Mouse (Mus musculus): ENCODE results near the gene Zfp869. TPM values are rescaled to one million over a fixed set of nuclear protein-coding genes. Genes with fewer than 3 reads are reported as not detected.
"Not testable (repeated sequence)": the region's sequence is repeated elsewhere in the genome, so short reads cannot be mapped to it uniquely, and the experiment has no call there.

Zfp869 gene
- polyA plus RNA-seq, 1 experiment from 2014 or later = 26.1 TPM

DNA sequence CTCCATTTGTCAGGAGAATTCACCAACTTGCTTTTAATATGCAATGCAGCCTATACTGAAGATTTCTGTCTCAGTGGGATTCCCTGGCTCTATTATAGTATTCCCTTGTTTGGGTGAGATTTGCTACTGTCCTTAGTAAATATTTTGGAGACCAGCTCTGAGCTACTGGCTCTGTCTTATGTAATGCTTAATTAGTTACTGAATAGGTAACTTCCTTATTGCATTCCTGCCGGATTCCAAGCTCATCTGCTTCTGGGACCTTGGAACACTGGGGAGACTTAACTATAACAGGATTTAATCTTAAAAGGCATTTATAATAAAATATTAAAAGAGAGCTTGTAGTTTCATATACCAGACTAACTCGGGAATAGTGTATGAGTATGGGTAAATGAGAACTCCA lies 45.5 kb downstream of the Zfp869 start:
- H3K9ac ChIP-seq; H3K27ac ChIP-seq; H3K4me1 ChIP-seq (replicated peaks); H3K4me3 ChIP-seq; ATAC-seq (ENCODE audit: low FRiP score); H3K4me2 ChIP-seq; H3K9me3 ChIP-seq; H3K27me3 ChIP-seq: not testable (repeated sequence)
- 83% methylated on average over 2 of the region's 2 CpGs for WGBS
- peaks cover 40% of the 10 kb centered on the region for H3K36me3 ChIP-seq

DNA sequence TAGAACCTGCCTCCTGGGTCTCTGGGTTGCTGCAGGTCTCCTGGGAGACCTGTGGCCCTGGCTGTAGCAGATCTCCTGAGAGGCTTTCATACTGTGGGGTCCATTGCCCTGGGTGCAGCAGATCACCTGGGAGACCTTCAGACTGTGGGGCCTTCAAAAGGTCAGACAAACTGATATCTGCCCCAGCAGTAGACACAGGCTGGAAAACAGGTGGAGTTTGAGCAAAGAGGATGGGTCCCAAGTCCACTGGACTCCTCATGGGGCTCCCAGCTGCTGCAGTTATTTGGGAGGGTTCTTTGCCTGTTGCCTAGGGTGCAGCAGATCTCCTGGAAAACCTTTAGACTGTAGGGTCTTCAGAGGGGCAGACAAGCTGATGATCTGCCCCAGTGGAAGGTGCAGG lies 49.2 kb downstream of the Zfp869 start:
- no peak for ATAC-seq (ENCODE audit: low FRiP score)

More for the DNA sequence above, 49.2 kb downstream of the Zfp869 start:
- H3K9ac ChIP-seq = no peak overlapping the region
- H3K36me3 ChIP-seq = peaks cover 51% of the 10 kb centered on the region
- no peak overlapping the region for H3K27ac ChIP-seq
- H3K4me1 ChIP-seq (replicated peaks) = no peaks in the 10 kb centered on the region
- H3K4me3 ChIP-seq = no peak overlapping the region
- no peak overlapping the region for H3K4me2 ChIP-seq
- peaks cover 8% of the 10 kb centered on the region for H3K9me3 ChIP-seq
- no peaks in the 10 kb centered on the region for H3K27me3 ChIP-seq

Other genes starting within 250 kb of the Zfp869 start
- not detected in 2 replicates for gene Gm7697, start 187.7 kb downstream of the Zfp869 start, polyA plus RNA-seq (2015; fragmentation: Nextera tagmentation; extraction: Ambion mirVana)
- gene Zfp868, start 85.2 kb downstream of the Zfp869 start, polyA plus RNA-seq (2015; fragmentation: Nextera tagmentation; extraction: Ambion mirVana) = 42.0 and 47.7 TPM in 2 replicates
- 2.4 and 3.0 TPM in 2 replicates for gene Zfp964, start 56.2 kb downstream of the Zfp869 start, polyA plus RNA-seq (2015; fragmentation: Nextera tagmentation; extraction: Ambion mirVana)
- 7.8 and 8.6 TPM in 2 replicates for gene Zfp963, start 39.2 kb upstream of the Zfp869 start, polyA plus RNA-seq (2015; fragmentation: Nextera tagmentation; extraction: Ambion mirVana)
- gene Gm20422, start 64.2 kb upstream of the Zfp869 start, polyA plus RNA-seq (2015; fragmentation: Nextera tagmentation; extraction: Ambion mirVana) = 0.34 TPM in 1 of 2 replicates, not detected in the other
- gene Atp13a1, start 80.4 kb upstream of the Zfp869 start, polyA plus RNA-seq (2015; fragmentation: Nextera tagmentation; extraction: Ambion mirVana) = 47.8 and 47.9 TPM in 2 replicates
- 42.9 and 44.0 TPM in 2 replicates for gene Zfp866, start 80.5 kb upstream of the Zfp869 start, polyA plus RNA-seq (2015; fragmentation: Nextera tagmentation; extraction: Ambion mirVana)
- 31.5 and 34.1 TPM in 2 replicates for gene Gmip, start 98.0 kb upstream of the Zfp869 start, polyA plus RNA-seq (2015; fragmentation: Nextera tagmentation; extraction: Ambion mirVana)
- 0.78 and 0.83 TPM in 2 replicates for gene Lpar2, start 111.7 kb upstream of the Zfp869 start, polyA plus RNA-seq (2015; fragmentation: Nextera tagmentation; extraction: Ambion mirVana)
- gene Pbx4, start 121.8 kb upstream of the Zfp869 start, polyA plus RNA-seq (2015; fragmentation: Nextera tagmentation; extraction: Ambion mirVana) = 62.9 and 69.2 TPM in 2 replicates
- gene Cilp2, start 177.0 kb upstream of the Zfp869 start, polyA plus RNA-seq (2015; fragmentation: Nextera tagmentation; extraction: Ambion mirVana) = 3.5 and 3.6 TPM in 2 replicates
- gene Tssk6, start 191.5 kb upstream of the Zfp869 start, polyA plus RNA-seq (2015; fragmentation: Nextera tagmentation; extraction: Ambion mirVana) = 3.4 and 4.5 TPM in 2 replicates
- 187 and 198 TPM in 2 replicates for gene Ndufa13, start 191.8 kb upstream of the Zfp869 start, polyA plus RNA-seq (2015; fragmentation: Nextera tagmentation; extraction: Ambion mirVana)
- 12.3 and 12.8 TPM in 2 replicates for gene Yjefn3, start 192.0 kb upstream of the Zfp869 start, polyA plus RNA-seq (2015; fragmentation: Nextera tagmentation; extraction: Ambion mirVana)